Mouse (Mus musculus): ENCODE data around the gene Tmem150a. TPM values are rescaled to one million over a fixed set of nuclear protein-coding genes. Genes with fewer than 3 reads are reported as not detected.

Gene Tmem150a
- polyA plus RNA-seq, 1 experiment from 2014 or later: 10.3 TPM

- Histone ChIP-seq H3K4me3 (no peak overlapping the region), H3K36me3 (no peaks in the 10 kb centered on the region), H3K27me3 (ENCODE audit: low read depth, poor library complexity, severe bottlenecking) (no peaks in the 10 kb centered on the region), H3K9me3 (replicated peaks) (no peaks in the 10 kb centered on the region), H3K4me1 (peaks cover 16% of the 10 kb centered on the region; the same call in 1 of the 2 replicates), H3K27ac (no peak overlapping the region)
- no peak for DNase-seq (ENCODE audit: low spot score)
- 77% methylated on average over 4 of the region's 4 CpGs for WGBS
Observed at GRCm38 (mm10) chr6:72367460-72367974, 12.3 kb downstream of the Tmem150a start.

- H3K4me1 ChIP-seq: peaks cover 16% of the 10 kb centered on the region; the same call in 1 of the 2 replicates
- DNase-seq (ENCODE audit: low spot score): no peak
- no peaks in the 10 kb centered on the region for H3K27me3 ChIP-seq (ENCODE audit: low read depth, poor library complexity, severe bottlenecking)
- no peak overlapping the region for H3K27ac ChIP-seq
- no peak overlapping the region for H3K4me3 ChIP-seq
- H3K36me3 ChIP-seq: no peaks in the 10 kb centered on the region
- no peaks in the 10 kb centered on the region for H3K9me3 ChIP-seq (replicated peaks)
- 82% methylated on average over 4 of the region's 4 CpGs for WGBS
Observed at GRCm38 (mm10) chr6:72369557-72369956, 14.3 kb downstream of the Tmem150a start.

- Histone ChIP-seq H3K27me3 (ENCODE audit: low read depth, poor library complexity, severe bottlenecking) (no peaks in the 10 kb centered on the region), H3K9me3 (replicated peaks) (no peaks in the 10 kb centered on the region), H3K27ac (no peak overlapping the region), H3K4me3 (no peak overlapping the region), H3K4me1 (peaks cover 16% of the 10 kb centered on the region; the same call in 1 of the 2 replicates), H3K36me3 (no peaks in the 10 kb centered on the region)
- 85% methylated on average over 12 of the region's 12 CpGs for WGBS
- no peak for DNase-seq (ENCODE audit: low spot score)
Observed at GRCm38 (mm10) chr6:72370091-72370490, 14.8 kb downstream of the Tmem150a start.

GRCm38 (mm10) chr6:72371147-72371546, 15.9 kb downstream of the Tmem150a start:
- Histone ChIP-seq H3K27me3 (ENCODE audit: low read depth, poor library complexity, severe bottlenecking) (no peaks in the 10 kb centered on the region), H3K4me1 (peaks cover 16% of the 10 kb centered on the region; the same call in 1 of the 2 replicates), H3K27ac (0 out of 2 replicates have a peak overlapping the region, but pooled peaks have one; percentile 37), H3K4me3 (no peak overlapping the region), H3K9me3 (replicated peaks) (no peaks in the 10 kb centered on the region), H3K36me3 (no peaks in the 10 kb centered on the region)
- WGBS: 55% methylated on average over 5 of the region's 5 CpGs
- no peak for DNase-seq (ENCODE audit: low spot score)

GRCm38 (mm10) chr6:72371571-72371970, 16.3 kb downstream of the Tmem150a start:
- H3K36me3 ChIP-seq: no peaks in the 10 kb centered on the region
- no peaks in the 10 kb centered on the region for H3K9me3 ChIP-seq (replicated peaks)
- H3K4me1 ChIP-seq: peaks cover 16% of the 10 kb centered on the region; the same call in 1 of the 2 replicates
- DNase-seq (ENCODE audit: low spot score): no peak
- H3K27ac ChIP-seq: 0 out of 2 replicates have a peak overlapping the region, but pooled peaks have one; percentile 37
- no peak overlapping the region for H3K4me3 ChIP-seq
- no peaks in the 10 kb centered on the region for H3K27me3 ChIP-seq (ENCODE audit: low read depth, poor library complexity, severe bottlenecking)
- 35% methylated on average over 1 of the region's 1 CpGs for WGBS

GRCm38 (mm10) chr6:72373184-72373583, 17.9 kb downstream of the Tmem150a start:
- H3K4me1 ChIP-seq: peaks cover 16% of the 10 kb centered on the region; the same call in 1 of the 2 replicates
- no peak overlapping the region for H3K4me3 ChIP-seq
- WGBS: 91% methylated on average over 4 of the region's 4 CpGs
- DNase-seq (ENCODE audit: low spot score): no peak
- H3K27ac ChIP-seq: no peak overlapping the region; the same call in 1 of the 2 replicates
- H3K27me3 ChIP-seq (ENCODE audit: low read depth, poor library complexity, severe bottlenecking): no peaks in the 10 kb centered on the region
- H3K9me3 ChIP-seq (replicated peaks): no peaks in the 10 kb centered on the region
- no peaks in the 10 kb centered on the region for H3K36me3 ChIP-seq

GRCm38 (mm10) chr6:72374206-72374605, 19.0 kb downstream of the Tmem150a start:
- H3K4me1 ChIP-seq: peaks cover 19% of the 10 kb centered on the region; the same call in 1 of the 2 replicates
- no peak overlapping the region for H3K4me3 ChIP-seq
- H3K27ac ChIP-seq: no peak overlapping the region
- H3K36me3 ChIP-seq: no peaks in the 10 kb centered on the region
- H3K9me3 ChIP-seq (replicated peaks): no peaks in the 10 kb centered on the region
- H3K27me3 ChIP-seq (ENCODE audit: low read depth, poor library complexity, severe bottlenecking): peaks cover 6% of the 10 kb centered on the region
- DNase-seq (ENCODE audit: low spot score): no peak
- WGBS: 77% methylated on average over 7 of the region's 7 CpGs

GRCm38 (mm10) chr6:72374820-72375563, 19.7 kb downstream of the Tmem150a start:
- Histone ChIP-seq H3K27ac (no peak overlapping the region), H3K4me1 (peaks cover 26% of the 10 kb centered on the region), H3K4me3 (no peak overlapping the region), H3K9me3 (replicated peaks) (no peaks in the 10 kb centered on the region), H3K27me3 (ENCODE audit: low read depth, poor library complexity, severe bottlenecking) (peaks cover 14% of the 10 kb centered on the region), H3K36me3 (no peaks in the 10 kb centered on the region)
- no peak for DNase-seq (ENCODE audit: low spot score)
- WGBS: 87% methylated on average over 15 of the region's 15 CpGs

- Histone ChIP-seq H3K36me3 (no peaks in the 10 kb centered on the region), H3K27me3 (ENCODE audit: low read depth, poor library complexity, severe bottlenecking) (peaks cover 17% of the 10 kb centered on the region), H3K4me3 (0 out of 2 replicates have a peak overlapping the region, but pooled peaks have one; percentile 61), H3K27ac (no peak overlapping the region), H3K9me3 (replicated peaks) (no peaks in the 10 kb centered on the region), H3K4me1 (peaks cover 16% of the 10 kb centered on the region)
- DNase-seq (ENCODE audit: low spot score): no peak
- 86% methylated on average over 8 of the region's 8 CpGs for WGBS
Observed at GRCm38 (mm10) chr6:72378510-72379234, 23.4 kb downstream of the Tmem150a start.

GRCm38 (mm10) chr6:72379377-72380130, 24.3 kb downstream of the Tmem150a start:
- H3K4me3 ChIP-seq: peak overlapping the region; percentile 61
- peaks cover 16% of the 10 kb centered on the region for H3K4me1 ChIP-seq
- peak overlapping the region; percentile 78 for H3K27ac ChIP-seq
- H3K27me3 ChIP-seq (ENCODE audit: low read depth, poor library complexity, severe bottlenecking): peaks cover 17% of the 10 kb centered on the region
- 37% methylated on average over 7 of the region's 7 CpGs for WGBS
- no peaks in the 10 kb centered on the region for H3K9me3 ChIP-seq (replicated peaks)
- no peak for DNase-seq (ENCODE audit: low spot score)
- H3K36me3 ChIP-seq: peaks cover 2% of the 10 kb centered on the region; the same call in 1 of the 2 replicates

- H3K36me3 ChIP-seq: peaks cover 9% of the 10 kb centered on the region
- no peaks in the 10 kb centered on the region for H3K9me3 ChIP-seq (replicated peaks)
- H3K27me3 ChIP-seq (ENCODE audit: low read depth, poor library complexity, severe bottlenecking): peaks cover 17% of the 10 kb centered on the region
- peak within 1 kb of the TSS; percentile 78 for H3K27ac ChIP-seq
- 1% methylated on average over 49 of the region's 49 CpGs for WGBS
- peaks cover 16% of the 10 kb centered on the region for H3K4me1 ChIP-seq
- DNase-seq (ENCODE audit: low spot score): peak; percentile 76
- peak within 1 kb of the TSS; percentile 61 for H3K4me3 ChIP-seq
Observed at GRCm38 (mm10) chr6:72380131-72380770, 25.0 kb downstream of the Tmem150a start, which contains the start of gene Vamp5. Vamp5 (minus strand) TSS chr6:72380468.

GRCm38 (mm10) chr6:72382494-72382893, 27.2 kb downstream of the Tmem150a start:
- H3K4me1 ChIP-seq: peaks cover 18% of the 10 kb centered on the region
- no peak for DNase-seq (ENCODE audit: low spot score)
- no peaks in the 10 kb centered on the region for H3K9me3 ChIP-seq (replicated peaks)
- peaks cover 17% of the 10 kb centered on the region for H3K27me3 ChIP-seq (ENCODE audit: low read depth, poor library complexity, severe bottlenecking)
- H3K27ac ChIP-seq: no peak overlapping the region
- H3K4me3 ChIP-seq: no peak overlapping the region
- WGBS: 87% methylated on average over 6 of the region's 6 CpGs
- peaks cover 17% of the 10 kb centered on the region for H3K36me3 ChIP-seq

Data from limb, embryonic 10.5 days (tissue).